Mouse (Mus musculus) embryonic facial prominence, embryonic 14.5 days (tissue): ENCODE measurements around the gene Gm4216. TPM values are rescaled to one million over a fixed set of nuclear protein-coding genes. Genes with fewer than 3 reads are reported as not detected.
"Not testable (repeated sequence)": the region's sequence is repeated elsewhere in the genome, so short reads cannot be mapped to it uniquely, and the experiment has no call there.

Source experiments
- ATAC-seq: fragments of 200-750 bp; cut with Nextera tagmentation; 2 replicates; pipeline ENCODE4 v1.8.0; 2017; ENCODE audit warnings: low read depth, moderate number of reproducible peaks, moderate TSS enrichment
- DNase-seq: peaks from one replicate; pipeline ENCODE4 v3.0.0-alpha.2; 2015; ENCODE audit warnings: low spot score
- H3K27ac ChIP-seq: fragments of 300-500 bp; sonication (generic); replicated peaks from 2 replicates; pipeline ENCODE4 v1.5.1; 2014; ENCODE audit warnings: low read depth, mild to moderate bottlenecking, low read length, moderate library complexity
- H3K27me3 ChIP-seq: fragments of 300-500 bp; sonication (generic); replicated peaks from 2 replicates; pipeline ENCODE4 v1.6.1; 2014; ENCODE audit warnings: low read length; ENCODE audit not compliant: control insufficient read depth, insufficient read depth
- H3K36me3 ChIP-seq: fragments of 300-500 bp; sonication (generic); 2 replicates; pipeline ENCODE4 v1.6.1; 2014; ENCODE audit warnings: low read length, mixed read lengths; ENCODE audit not compliant: control insufficient read depth, insufficient read depth
- H3K4me1 ChIP-seq: fragments of 300-500 bp; sonication (generic); 2 replicates; pipeline ENCODE4 v1.6.1; 2014; ENCODE audit warnings: antibody characterized with exemption, low read length; ENCODE audit not compliant: control insufficient read depth, insufficient read depth
- H3K4me2 ChIP-seq: fragments of 300-500 bp; sonication (generic); 2 replicates; pipeline ENCODE4 v1.6.1; 2014; ENCODE audit warnings: low read depth, mild to moderate bottlenecking, low read length, moderate library complexity, mixed read lengths
- H3K4me3 ChIP-seq: fragments of 300-500 bp; sonication (generic); 2 replicates; pipeline ENCODE4 v1.5.1; 2014; ENCODE audit warnings: low read depth, mild to moderate bottlenecking, low read length
- H3K9ac ChIP-seq: fragments of 300-500 bp; sonication (generic); 2 replicates; pipeline ENCODE4 v1.6.1; 2014; ENCODE audit warnings: low read depth, mild to moderate bottlenecking, low read length, moderate library complexity, mixed read lengths
- H3K9me3 ChIP-seq: fragments of 300-500 bp; sonication (generic); 2 replicates; pipeline ENCODE4 v1.6.1; 2016; ENCODE audit warnings: low read length; ENCODE audit not compliant: control insufficient read depth
- WGBS: fragments of 180-500 bp; shearing (Covaris S2); extraction: QIAGEN DNeasy Blood & Tissue Kit; methylation state at CpG from one replicate; pipeline ENCODE4 v1.1.7; 2014; 5-methylcytosine and 5-hydroxymethylcytosine counted together
- polyA plus RNA-seq: library from polyadenylated mRNA; unstranded; fragments of >200 nt; fragmentation: Nextera tagmentation; extraction: Ambion mirVana; gene quantifications from 2 replicates; pipeline ENCODE4 v1.2.1, GENCODE M21; 2014

Gm4216 gene
- polyA plus RNA-seq = not detected in 2 replicates

- not testable (repeated sequence) for H3K27me3 ChIP-seq, H3K27ac ChIP-seq, H3K4me1 ChIP-seq, ATAC-seq, H3K4me2 ChIP-seq, H3K4me3 ChIP-seq, DNase-seq, H3K9me3 ChIP-seq, H3K9ac ChIP-seq, H3K36me3 ChIP-seq
- no CpG with 5 or more reads among the region's 3 CpGs for WGBS
Observed at GRCm38 (mm10) chr7:23019823-23020222, at the start of gene Gm4216. Gm4216 (minus strand) TSS chr7:23019923.

GRCm38 (mm10) chr7:23067356-23067755 lies 47.6 kb upstream of the Gm4216 start, which contains the start of gene Gm8720:
Gm8720 (minus strand) TSS chr7:23067456.
- not testable (repeated sequence) for H3K9me3 ChIP-seq, H3K4me1 ChIP-seq, H3K9ac ChIP-seq, H3K27me3 ChIP-seq, H3K27ac ChIP-seq, H3K4me2 ChIP-seq, H3K4me3 ChIP-seq, ATAC-seq, DNase-seq, H3K36me3 ChIP-seq
- WGBS = no CpG with 5 or more reads among the region's 1 CpGs

- H3K4me2 ChIP-seq, H3K4me1 ChIP-seq, H3K27ac ChIP-seq, H3K9ac ChIP-seq, DNase-seq, ATAC-seq, H3K9me3 ChIP-seq, H3K36me3 ChIP-seq, H3K27me3 ChIP-seq, H3K4me3 ChIP-seq: not testable (repeated sequence)
- WGBS = no CpG with 5 or more reads among the region's 1 CpGs
Observed at GRCm38 (mm10) chr7:23055240-23055639, 35.5 kb upstream of the Gm4216 start, which contains the start of gene Vmn1r163. Vmn1r163 (plus strand) TSS chr7:23055540.

GRCm38 (mm10) chr7:22984573-22984972 lies 35.1 kb downstream of the Gm4216 start, which contains the start of gene Gm4214:
Gm4214 (minus strand) TSS chr7:22984673.
- not testable (repeated sequence) for H3K27me3 ChIP-seq, H3K27ac ChIP-seq, H3K4me1 ChIP-seq, H3K9me3 ChIP-seq, H3K4me2 ChIP-seq, H3K36me3 ChIP-seq, H3K9ac ChIP-seq, ATAC-seq, H3K4me3 ChIP-seq, DNase-seq
- WGBS = no CpG with 5 or more reads among the region's 5 CpGs

Other genes starting within 250 kb of the Gm4216 start
- gene Vmn1r158, start 229.1 kb downstream of the Gm4216 start, polyA plus RNA-seq = not detected in 2 replicates
- not detected in 2 replicates for gene Vmn1r159, start 176.3 kb downstream of the Gm4216 start, polyA plus RNA-seq
- gene Vmn1r160, start 148.7 kb downstream of the Gm4216 start, polyA plus RNA-seq = not detected in 2 replicates
- gene Gm4214, start 35.2 kb downstream of the Gm4216 start, polyA plus RNA-seq = not detected in 2 replicates
- gene Vmn1r163, start 35.6 kb upstream of the Gm4216 start, polyA plus RNA-seq = not detected in 2 replicates
- gene Gm8720, start 47.5 kb upstream of the Gm4216 start, polyA plus RNA-seq = not detected in 2 replicates
- gene Gm10662, start 124.6 kb upstream of the Gm4216 start, polyA plus RNA-seq = not detected in 2 replicates
- not detected in 2 replicates for gene Vmn1r165, start 197.4 kb upstream of the Gm4216 start, polyA plus RNA-seq
- not detected in 2 replicates for gene Vmn1r166, start 231.8 kb upstream of the Gm4216 start, polyA plus RNA-seq